Mouse (Mus musculus): ENCODE data around the gene Ube3b.

The Ube3b gene

DNA sequence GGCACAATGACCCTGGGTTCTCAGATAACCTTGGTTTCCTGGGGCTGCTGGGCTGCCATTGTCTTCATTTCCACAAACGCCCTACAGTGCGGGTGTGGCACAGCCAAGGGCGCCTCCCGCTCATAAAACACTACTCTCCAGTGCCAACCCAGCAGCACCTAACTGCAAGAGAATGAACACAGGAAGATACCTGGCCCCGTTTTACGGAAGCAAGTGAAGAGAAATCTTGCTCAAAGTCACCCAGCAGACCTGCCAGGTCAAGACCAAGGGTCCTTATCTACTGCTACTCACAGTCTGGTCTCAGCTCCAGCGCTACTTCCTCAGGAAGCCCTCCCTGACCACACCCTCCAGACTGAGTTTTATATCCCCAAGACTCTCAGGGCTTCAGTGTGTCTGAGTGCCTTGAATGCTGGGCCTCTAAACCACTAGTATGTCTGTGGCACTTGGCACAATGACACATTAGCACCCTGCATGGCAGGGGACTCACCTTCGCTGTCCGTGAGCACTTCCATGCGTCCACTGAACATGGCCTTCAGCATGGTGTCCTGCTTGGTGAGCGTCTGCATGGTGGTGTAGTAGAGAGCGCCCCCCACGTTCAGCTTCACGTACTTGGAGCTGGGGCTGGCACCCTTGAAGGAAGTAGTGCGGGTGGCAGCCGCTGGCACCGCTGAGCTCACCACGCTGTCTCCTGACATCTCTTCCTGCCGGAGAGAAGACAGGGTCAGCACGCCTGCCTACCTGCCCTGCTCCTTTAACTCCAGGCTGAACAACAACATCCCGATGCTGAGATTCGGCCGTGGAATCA is 5.8 kb upstream of the Ube3b start:
- DNase-seq, result no peak

DNA sequence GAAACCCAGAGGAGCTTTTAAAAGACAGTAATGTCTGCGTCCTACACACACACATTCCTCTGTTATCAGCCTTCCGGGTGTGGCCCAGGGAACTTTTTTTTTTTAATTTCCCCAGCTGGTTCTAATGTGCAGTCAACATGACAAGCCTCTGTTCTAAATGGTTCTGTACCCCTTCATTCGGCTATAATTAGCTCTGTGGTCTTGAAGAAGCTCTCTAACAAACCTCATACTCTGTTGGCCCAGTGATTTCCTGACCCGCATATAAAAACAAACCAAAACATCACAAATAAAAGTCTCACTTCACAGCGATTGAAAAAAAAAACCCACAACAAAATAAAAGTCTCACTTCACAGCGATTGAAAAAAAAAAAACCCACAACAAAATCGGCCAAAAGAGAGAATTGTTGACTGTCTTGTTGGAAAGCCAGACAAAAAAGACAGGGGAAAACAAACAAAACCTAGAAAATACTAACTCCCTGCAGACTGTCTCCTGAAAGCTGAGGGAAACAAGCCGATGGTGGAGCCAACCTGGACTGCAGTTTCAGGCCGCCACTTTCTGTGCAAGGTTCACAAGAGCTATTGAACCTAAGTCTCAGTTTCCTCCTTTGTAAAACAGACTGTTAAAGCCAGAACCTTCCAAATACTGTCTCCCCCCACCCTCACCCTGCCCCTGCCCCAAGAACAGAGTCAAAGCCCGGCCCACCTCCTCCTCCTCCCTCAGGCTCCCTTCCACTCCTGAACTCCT is 2.1 kb upstream of the Ube3b start:
- no peak for DNase-seq

GRCm38 (mm10) chr5:114378936-114379335 is 1.5 kb upstream of the Ube3b start:
- DNase-seq, result no peak

DNA sequence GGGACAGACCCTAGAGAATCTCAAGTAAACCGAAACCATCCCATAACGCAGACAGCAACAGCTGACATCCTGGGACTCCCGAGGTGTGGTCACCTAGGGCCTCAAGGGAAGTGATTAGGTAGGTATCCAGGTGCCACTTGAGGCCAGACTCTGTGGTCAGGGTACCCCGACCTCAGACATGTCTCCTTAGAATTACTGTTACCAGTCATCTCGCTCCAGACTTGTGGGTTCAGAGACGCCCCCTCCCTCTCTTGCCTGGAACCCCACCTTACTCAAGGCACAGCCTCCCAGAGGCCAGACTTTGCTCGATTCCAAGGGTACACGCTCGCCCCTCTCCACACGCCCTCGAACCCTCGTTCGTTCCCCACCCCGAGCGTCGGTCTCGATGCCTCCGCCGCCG is 644 bp upstream of the Ube3b start:
- no peak for DNase-seq

DNA sequence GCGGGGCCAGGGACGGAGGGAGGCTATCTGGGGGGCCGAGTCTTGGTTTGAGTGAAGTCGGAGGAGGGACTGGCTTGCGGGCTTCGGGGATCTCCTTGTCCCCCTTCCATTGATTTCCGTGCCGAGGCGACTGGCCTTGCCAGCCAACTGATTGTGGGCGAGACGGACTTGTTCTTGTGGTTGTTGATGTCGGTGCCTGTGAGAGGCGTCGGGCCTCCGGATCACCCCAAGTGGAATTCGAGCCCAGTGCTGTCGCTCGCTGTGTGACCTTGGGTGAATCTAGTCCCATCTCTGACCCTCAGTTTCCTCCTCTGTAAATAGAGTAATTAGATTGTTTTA is 575 bp downstream of the Ube3b start:
- no peak for DNase-seq

GRCm38 (mm10) chr5:114383184-114383904 is 2.9 kb downstream of the Ube3b start:
- peak; percentile 57 for DNase-seq

DNA sequence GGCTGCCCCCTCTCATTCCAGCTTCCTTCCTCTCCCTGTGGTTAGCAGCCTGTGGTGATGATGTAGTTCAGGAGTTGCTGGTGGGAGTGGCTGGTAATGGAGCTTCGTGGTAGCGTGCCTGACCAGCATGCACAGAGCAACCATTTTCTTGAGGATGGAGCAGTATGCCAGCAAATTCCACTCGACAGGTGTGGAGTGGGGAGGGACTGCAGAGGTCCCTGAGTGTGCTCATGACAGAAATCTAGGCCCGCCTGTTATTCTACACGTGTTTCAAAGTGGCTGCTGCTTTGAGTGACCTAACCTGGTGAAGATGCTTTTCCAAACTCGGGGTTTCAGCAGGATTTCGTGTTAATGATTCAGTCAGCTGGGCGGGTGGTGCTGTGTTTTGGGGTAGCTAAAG is 4.0 kb downstream of the Ube3b start:
- DNase-seq, result no peak

- no peak for DNase-seq
Observed at GRCm38 (mm10) chr5:114393169-114393568, 12.8 kb downstream of the Ube3b start.

GRCm38 (mm10) chr5:114406592-114406991 is 26.2 kb downstream of the Ube3b start:
- no peak for DNase-seq

DNA sequence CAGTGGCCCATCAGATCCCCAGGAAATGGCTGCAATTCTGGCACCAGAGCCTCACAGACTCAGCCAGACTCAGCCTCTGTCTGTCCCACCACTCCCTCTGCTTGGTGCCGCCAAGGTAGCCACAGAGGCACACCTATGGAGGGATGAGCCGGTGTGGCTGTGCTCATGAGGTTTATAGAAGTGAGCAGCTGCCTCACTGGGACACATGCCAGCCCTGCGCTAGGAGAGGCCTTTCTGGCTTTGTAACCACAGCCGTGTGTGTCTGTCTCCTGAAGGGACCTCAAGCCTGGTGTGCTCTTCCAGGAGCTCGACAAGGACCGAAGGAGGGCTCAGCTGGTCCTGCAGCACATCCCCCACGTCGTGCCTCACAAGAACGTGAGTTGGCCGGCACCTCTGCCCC is 26.9 kb downstream of the Ube3b start:
- no peak for DNase-seq

GRCm38 (mm10) chr5:114407810-114408209 is 27.4 kb downstream of the Ube3b start:
- no peak for DNase-seq

DNA sequence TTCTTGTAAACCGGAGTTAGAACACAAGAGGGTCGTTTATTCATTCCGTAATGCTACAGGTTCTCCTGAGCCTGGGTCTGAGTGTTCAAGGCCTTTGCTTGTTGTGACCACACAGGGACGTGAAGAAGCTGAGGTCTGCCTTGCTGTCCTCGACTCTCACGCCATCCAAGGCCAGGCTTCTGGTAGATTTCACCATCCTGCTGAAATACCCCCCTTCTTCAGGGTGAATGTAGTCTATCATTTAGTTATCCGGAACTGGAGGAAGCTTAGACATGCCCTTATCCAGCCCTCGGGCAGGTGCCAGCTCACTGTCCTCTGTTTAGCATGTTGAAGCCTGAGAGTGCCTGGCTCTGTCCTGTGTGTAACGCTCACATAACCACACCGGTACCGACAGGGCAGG is 28.4 kb downstream of the Ube3b start:
- no peak for DNase-seq

- DNase-seq, result no peak
Observed at GRCm38 (mm10) chr5:114410429-114410828, 30.0 kb downstream of the Ube3b start.

DNA sequence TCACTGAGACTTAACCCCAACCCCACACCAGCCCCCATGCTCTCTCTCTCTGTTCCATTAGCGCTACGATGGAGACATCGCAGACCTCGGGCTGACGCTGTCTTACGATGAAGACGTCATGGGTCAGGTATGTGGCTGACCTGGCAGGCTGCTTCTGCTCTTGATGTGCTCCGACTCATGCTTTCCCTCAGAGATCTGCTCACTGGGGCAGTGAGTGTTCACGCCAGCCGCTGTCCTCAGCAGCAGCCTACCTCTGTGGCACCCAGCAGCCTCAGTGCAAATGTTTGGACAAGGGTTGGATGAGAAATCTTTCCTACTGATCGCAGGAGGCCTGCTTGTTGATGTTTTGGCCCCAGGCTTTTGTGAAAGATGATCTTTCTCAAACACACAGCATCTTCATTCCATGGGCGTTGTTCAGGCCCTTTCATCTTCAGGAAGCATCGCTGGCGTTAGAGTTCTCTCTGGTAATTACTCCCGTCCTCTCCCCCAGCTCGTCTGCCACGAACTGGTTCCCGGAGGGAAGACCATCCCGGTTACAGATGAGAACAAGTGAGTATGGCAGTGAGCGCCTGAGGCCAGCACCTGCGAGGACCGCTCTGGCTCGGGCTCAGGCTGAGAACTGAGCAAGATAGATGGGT is 32.1 kb downstream of the Ube3b start:
- no peak for DNase-seq

- DNase-seq, result no peak
Observed at GRCm38 (mm10) chr5:114413067-114413735, 32.8 kb downstream of the Ube3b start.

DNA sequence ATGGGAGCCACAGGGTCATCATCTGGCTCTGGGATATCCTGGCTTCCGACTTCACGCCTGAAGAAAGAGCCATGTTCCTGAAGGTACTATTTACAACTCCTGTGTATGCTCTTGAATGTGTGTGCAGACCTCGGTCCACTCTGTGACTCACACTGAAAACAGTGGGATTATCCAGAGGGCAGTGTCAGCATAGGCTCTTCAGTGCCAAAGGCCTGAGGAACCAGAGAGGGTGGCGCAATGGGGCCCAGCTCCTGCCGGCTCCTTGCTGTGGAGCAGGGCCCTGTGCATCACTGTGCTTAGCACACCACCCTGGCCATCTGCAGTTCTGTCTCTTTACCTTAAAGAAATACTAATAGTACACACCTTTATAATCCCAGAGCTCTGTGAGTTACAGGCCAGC is 35.2 kb downstream of the Ube3b start:
- DNase-seq, result no peak

DNA sequence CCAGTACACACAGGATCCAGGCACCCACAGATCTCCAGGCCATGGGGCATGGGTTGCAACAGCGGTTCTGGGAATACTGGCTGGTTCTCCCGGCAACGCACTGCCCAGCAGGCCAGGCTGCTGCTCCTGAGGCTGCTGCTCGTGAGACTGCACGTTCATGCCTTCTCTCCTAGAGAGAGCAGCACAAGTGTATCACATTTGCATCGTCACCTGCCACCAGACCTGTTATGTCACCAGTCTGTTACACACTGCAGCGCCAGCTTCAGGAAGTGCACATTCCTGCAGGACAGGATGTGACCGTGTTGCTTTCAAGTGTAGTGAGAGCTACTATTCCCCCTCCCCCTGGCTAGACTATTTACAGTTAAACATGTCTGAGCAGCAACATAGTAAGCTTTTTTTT is 36.4 kb downstream of the Ube3b start:
- DNase-seq, result no peak

- peak; percentile 29 for DNase-seq
Observed at GRCm38 (mm10) chr5:114418541-114418940, 38.1 kb downstream of the Ube3b start.

- no peak for DNase-seq
Observed at GRCm38 (mm10) chr5:114421561-114422298, 41.3 kb downstream of the Ube3b start.

GRCm38 (mm10) chr5:114422591-114422990 is 42.2 kb downstream of the Ube3b start:
- DNase-seq, result no peak

DNA sequence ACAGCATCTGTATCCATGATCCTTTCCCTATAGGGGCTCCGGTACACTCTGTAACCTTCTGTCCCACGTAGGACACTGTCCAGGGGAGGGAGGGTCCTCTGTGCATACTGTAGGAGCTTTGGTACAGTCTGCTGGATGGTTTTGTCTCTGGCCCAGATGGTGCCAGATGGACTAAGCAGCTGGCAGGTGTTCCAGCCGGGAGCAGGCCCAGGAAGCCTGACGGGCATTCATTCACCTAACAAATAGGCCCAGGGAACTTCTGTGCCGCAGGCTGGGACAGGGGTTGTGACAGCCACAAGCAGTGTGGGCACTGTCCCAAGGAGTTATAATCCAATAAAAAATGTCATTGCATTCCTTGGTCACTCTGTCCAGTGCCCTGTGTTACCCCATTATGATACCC is 43.6 kb downstream of the Ube3b start:
- DNase-seq, result no peak

DNA sequence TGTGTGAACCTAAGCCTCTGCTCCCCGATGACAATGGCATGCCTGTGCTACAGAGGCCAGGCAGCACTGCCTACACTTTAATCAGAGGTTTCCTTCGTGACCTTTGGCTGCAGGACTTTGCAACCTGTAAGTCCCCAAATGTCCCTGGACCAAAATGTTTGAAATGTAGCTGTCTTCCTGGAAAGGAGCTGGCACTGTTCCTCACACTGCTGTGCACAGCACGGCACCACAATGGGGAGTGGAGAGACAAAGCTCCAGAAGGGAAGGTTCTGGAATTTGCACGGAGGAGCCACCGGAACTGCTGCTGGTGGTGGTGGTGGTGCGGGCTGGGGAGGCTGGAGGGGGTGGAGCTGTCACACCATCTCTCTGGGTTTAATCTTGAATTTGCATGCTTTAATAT is 46.3 kb downstream of the Ube3b start:
- no peak for DNase-seq

Measured in right cerebral cortex, postnatal 4 days (tissue).